29 mouse cellular contexts compared by ENCODE assay signal in genomic region chr19:32937591-32937990, GRCm38 (mm10).
DNase-seq lines count a peak whose midpoint lies in the region; ATAC-seq lines count a peak whose summit lies in the region.
"Had no signal": no experiment of that assay in that cellular context is flagged by ENCODE, and none has a peak within 500 bp of the region (broad histone marks: within the 10 kb centered on the region; RNA-seq: fewer than 3 reads in every experiment).

No protein-coding gene starts in this region.

- no peak overlapping the region for H3K9ac ChIP-seq in embryonic facial prominence, embryonic 11.5 days (replicated peaks; ENCODE audit: low read length)
- H3K9ac ChIP-seq: embryonic facial prominence, embryonic 13.5 days; forebrain, embryonic 13.5 days; heart, embryonic 12.5 days; heart, embryonic 15.5 days; hindbrain, embryonic 13.5 days; intestine, embryonic 15.5 days had no signal

- H3K4me2 ChIP-seq in embryonic facial prominence, embryonic 11.5 days (ENCODE audit: low read depth, low read length): no peak overlapping the region
- H3K4me2 ChIP-seq: embryonic facial prominence, embryonic 13.5 days; forebrain, embryonic 13.5 days; heart, embryonic 12.5 days; heart, embryonic 15.5 days; hindbrain, embryonic 13.5 days; intestine, embryonic 15.5 days had no signal

- no peak overlapping the region for H3K4me3 ChIP-seq in embryonic facial prominence, embryonic 11.5 days (ENCODE audit: low read depth, low read length)
- H3K4me3 ChIP-seq: embryonic facial prominence, embryonic 13.5 days; forebrain, embryonic 10.5 days; forebrain, embryonic 13.5 days; heart, embryonic 12.5 days; heart, embryonic 15.5 days; hindbrain, embryonic 10.5 days; hindbrain, embryonic 13.5 days; intestine, embryonic 15.5 days had no signal

- no peak for ATAC-seq in embryonic facial prominence, embryonic 11.5 days (replicated peaks; ENCODE audit: insufficient number of reproducible peaks, low FRiP score, low TSS enrichment, low read depth)
- ATAC-seq: forebrain, embryonic 13.5 days; forebrain, embryonic 16.5 days; hindbrain, embryonic 16.5 days; intestine, embryonic 15.5 days; Patski had no signal

- no peaks in the 10 kb centered on the region for H3K36me3 ChIP-seq in embryonic facial prominence, embryonic 11.5 days (replicated peaks; ENCODE audit: control insufficient read depth, insufficient read depth, low read depth, low read length)
- H3K36me3 ChIP-seq: embryonic facial prominence, embryonic 13.5 days; forebrain, embryonic 10.5 days; heart, embryonic 12.5 days; heart, embryonic 15.5 days; hindbrain, embryonic 10.5 days; hindbrain, embryonic 13.5 days; intestine, embryonic 15.5 days had no signal

- H3K27me3 ChIP-seq in embryonic facial prominence, embryonic 11.5 days (ENCODE audit: control insufficient read depth, insufficient read depth, low read length): no peaks in the 10 kb centered on the region
- H3K27me3 ChIP-seq: embryonic facial prominence, embryonic 13.5 days; forebrain, embryonic 13.5 days; heart, embryonic 12.5 days; heart, embryonic 15.5 days; hindbrain, embryonic 13.5 days; intestine, embryonic 15.5 days; Patski had no signal

- no peaks in the 10 kb centered on the region for H3K4me1 ChIP-seq in embryonic facial prominence, embryonic 11.5 days (ENCODE audit: control insufficient read depth, insufficient read depth, low read length)
- H3K4me1 ChIP-seq: forebrain, embryonic 13.5 days; heart, embryonic 12.5 days; heart, embryonic 15.5 days; hindbrain, embryonic 10.5 days; hindbrain, embryonic 13.5 days; intestine, embryonic 15.5 days had no signal

- H3K27ac ChIP-seq in embryonic facial prominence, embryonic 11.5 days (replicated peaks; ENCODE audit: low read depth, low read length): no peak overlapping the region
- H3K27ac ChIP-seq: embryonic facial prominence, embryonic 13.5 days; forebrain, embryonic 10.5 days; forebrain, embryonic 13.5 days; heart, embryonic 15.5 days; hindbrain, embryonic 10.5 days; hindbrain, embryonic 13.5 days; intestine, embryonic 15.5 days had no signal

- DNase-seq in NIH3T3 (ENCODE audit: low read depth): peak; percentile 89
- DNase-seq in embryo, embryonic 11 days: peak; percentile 30
- DNase-seq in embryonic facial prominence, embryonic 11.5 days (ENCODE audit: low spot score): peak; percentile 57
- DNase-seq in gastrocnemius, adult 18-20 months (ENCODE audit: low spot score): no peak
- no peak for DNase-seq in layer of hippocampus, postnatal 10 days (ENCODE audit: low spot score in 2 of 2)
- DNase-seq in testis, postnatal 10 days (ENCODE audit: low spot score): no peak
- DNase-seq: adrenal gland, adult 2 months; adrenal gland, postnatal 14 days; cerebellum, adult 11-12 months; cerebellum, adult 8-10 months; cerebellum, postnatal 10 days; cerebellum, postnatal 36 days; gastrocnemius, postnatal 25 days; heart, adult 18-20 months; heart, postnatal 10 days; heart, postnatal 36 days; kidney, adult 11 months; kidney, adult 8-10 months had no signal

- WGBS in embryonic facial prominence, embryonic 11.5 days: 45% methylated on average over 6 of the region's 6 CpGs

- H3K9me3 ChIP-seq in embryonic facial prominence, embryonic 11.5 days (replicated peaks; ENCODE audit: control insufficient read depth, low read length): no peaks in the 10 kb centered on the region
- H3K9me3 ChIP-seq: embryonic facial prominence, embryonic 13.5 days; forebrain, embryonic 10.5 days; forebrain, embryonic 13.5 days; heart, embryonic 12.5 days; heart, embryonic 15.5 days; hindbrain, embryonic 10.5 days; hindbrain, embryonic 13.5 days; intestine, embryonic 15.5 days had no signal

Comparison
In these comparisons a context has a peak if more than half of its experiments do, and no peak if none do; other contexts are left out.
1. DNase-seq: peak in NIH3T3 (single experiment), embryo, embryonic 11 days (single experiment) and embryonic facial prominence, embryonic 11.5 days (single experiment); none in gastrocnemius, adult 18-20 months (single experiment), layer of hippocampus, postnatal 10 days (0 of 2) and testis, postnatal 10 days (single experiment).